Mouse (Mus musculus): ENCODE results near the gene Ablim1. TPM values are rescaled to one million over a fixed set of nuclear protein-coding genes. Genes with fewer than 3 reads are reported as not detected.

Ablim1 gene
- total RNA-seq, 4 experiments from 2014 or later: 80.6 to 97.1 (median 86.4) TPM

DNA sequence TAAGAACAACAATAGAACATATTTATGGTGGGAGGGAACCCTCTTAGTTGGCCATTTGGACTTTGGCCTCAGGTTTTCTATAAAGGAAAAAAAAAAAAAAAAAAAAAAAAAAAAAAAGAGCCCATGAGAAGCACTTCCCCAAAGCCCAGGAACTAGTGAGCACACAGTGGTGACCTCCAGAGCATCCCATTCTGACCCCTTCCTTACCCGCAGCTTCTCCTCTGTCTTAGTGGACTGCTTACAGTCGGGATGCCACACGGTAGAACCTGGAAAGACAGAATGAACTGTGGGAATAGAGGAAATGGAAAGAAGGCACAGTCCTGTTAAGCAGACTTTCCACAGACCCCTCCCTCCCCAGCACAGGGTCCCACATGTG, 235.1 kb downstream of the Ablim1 start:
- no peak for DNase-seq (ENCODE audit: low spot score in 2 of 2)

DNA sequence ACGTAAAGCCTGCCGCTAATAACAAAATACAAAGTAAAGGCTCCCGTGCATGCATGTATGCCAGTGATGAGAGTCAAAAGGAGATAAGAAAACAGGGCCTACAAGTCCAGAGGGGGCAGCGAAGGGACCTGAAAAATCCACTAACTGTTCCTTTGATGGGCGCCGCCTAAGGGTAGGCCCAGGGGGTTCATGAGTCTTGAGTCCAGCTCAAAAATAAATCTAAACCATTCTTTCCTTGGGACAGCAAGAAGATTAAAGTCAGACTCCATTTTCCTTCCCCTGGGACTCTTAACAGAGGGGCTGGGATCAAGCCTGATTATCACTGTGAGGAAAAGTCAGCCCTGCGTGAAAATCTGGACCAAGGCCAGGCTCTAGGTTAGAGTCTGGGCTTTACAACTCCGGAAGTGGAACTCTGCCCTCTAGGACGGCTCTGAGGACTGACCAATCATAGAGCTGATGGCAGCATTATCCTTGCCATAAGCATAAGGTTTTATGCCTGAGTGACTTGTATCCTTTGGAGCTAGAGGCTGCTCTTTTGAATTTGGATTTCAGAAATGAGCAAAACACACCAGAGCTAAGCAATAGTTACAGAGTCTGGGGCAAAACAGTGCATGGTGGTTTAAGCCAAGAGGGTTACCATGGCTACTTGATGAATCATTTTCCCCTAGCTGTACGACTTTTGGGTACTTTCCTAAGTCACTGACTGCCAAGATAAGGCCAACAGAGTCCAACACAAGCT, 235.7 kb downstream of the Ablim1 start:
- DNase-seq (ENCODE audit: low spot score in 2 of 2): peak in 1 of 2 experiments; percentile 32

DNA sequence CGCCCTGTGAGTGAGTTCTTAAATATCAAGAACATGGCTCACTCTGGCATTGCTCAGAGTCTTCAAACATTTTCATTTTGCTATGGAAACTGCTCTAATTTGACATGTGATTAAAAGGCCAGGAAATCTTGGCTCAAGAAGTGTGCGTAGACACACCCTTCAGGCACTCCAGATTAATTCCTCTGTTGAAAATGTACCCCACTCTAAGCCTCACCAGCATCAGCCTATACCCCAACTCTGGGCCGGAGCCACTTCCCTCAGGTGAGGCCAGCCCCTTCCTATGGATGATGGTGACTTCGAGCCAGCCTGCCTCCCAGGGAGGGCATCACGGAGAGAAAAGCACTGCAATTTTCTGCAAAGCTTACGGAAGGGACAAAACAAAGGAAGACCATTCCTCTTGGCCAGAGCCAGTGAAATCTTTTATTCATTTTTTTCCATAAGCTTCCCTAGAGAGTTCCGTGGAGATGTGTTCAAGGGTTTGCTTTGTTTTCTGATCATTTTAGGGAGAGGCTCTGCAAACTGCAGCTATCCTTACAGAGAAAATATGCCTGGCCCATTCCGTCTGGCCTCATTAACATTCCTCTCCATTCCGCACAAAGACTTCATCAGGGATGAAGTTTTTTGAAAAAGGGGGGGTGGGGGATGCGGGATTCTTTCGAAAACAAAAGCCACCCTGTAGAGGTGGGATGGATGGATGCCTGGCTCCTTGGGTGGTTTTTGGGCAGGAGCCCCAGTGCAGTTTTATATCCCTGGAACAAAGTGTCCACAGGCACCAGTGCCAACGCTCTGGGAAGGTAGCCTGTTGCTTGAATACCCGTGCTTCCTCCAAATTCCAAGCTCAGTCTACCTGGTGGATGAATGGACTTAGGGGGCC, 236.7 kb downstream of the Ablim1 start:
- DNase-seq (ENCODE audit: low spot score in 2 of 2): no peak

DNA sequence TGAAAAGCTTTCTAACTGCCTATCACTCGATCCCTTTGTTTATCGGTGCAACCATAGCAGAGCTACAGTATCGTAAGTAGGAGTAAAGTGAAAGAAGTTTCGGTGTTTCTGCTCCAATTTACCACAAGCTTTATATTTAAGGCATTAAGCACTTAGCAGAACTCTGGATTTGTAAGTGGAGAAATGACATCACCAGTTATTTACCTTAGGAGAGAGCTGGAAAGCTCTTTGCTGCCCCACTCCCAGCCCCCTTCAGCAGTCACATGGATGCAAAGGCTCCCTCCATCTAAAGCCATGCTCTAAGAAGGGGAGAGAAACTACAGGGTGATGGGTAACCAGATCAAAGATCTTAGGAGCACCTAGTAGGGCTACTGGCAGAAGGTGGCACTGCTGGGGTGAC, 241.3 kb downstream of the Ablim1 start:
- no peak for DNase-seq (ENCODE audit: low spot score in 2 of 2)

DNA sequence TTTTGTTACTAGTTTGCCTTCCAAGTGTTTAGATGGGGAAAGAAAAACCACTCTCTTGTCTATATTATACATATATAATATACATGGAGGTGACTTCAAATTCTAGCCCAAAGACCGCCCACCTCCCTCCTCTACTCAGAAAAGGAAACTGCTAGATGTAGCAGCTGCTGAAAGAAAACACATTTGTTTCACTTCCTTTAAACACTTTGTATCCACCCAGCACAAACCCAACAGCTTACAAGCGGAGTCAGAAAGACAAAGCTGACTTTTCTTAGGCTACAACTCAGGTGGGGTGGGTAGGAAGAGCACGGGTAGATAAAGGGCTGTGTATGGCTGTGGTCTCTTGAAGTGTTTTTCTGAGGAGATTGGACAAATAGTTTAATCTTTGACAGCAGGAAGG, 242.0 kb downstream of the Ablim1 start:
- DNase-seq (ENCODE audit: low spot score in 2 of 2): no peak

DNA sequence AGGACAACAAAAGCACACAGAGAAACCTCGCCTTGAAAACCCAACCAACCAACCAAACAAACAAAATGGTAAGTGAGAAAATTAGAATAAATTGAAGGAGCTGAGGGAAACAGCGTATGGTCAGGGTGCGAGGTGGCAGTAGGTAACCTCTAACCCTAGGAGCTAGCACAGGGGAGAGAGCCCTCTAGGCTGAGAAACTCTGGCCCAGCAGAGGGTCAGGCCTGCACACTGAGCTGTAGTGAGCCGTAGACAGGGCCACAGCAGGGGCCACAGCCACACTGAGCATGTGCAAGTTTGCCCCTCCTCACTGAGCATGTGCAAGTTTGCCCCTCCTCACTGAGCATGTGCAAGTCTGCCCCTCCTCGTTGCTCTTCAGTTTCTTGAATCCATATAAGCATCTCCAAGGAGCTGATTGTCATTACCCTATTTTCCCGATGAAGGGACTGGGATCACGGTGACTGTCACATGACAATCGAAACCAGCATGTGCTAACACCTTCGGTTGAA, 247.6 kb downstream of the Ablim1 start:
- no peak for DNase-seq (ENCODE audit: low spot score in 2 of 2)

DNA sequence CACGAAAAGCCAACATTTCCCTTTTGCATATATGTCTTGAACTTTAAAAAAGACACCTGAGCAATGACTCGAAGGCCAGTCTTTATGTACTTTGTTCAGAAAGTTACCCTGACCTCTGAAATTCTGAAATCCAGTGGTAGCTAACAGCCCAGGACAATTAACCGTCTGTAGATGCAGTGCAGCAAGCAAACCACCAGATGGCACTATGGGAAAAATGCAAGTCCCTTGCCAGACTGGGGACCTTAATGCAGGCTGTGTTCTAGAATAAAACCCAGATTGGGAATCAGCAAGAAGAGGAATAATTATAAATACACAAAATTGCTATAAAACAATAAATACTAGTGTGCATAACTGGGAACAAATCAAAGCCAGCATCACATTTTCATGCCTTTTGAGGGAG, 248.4 kb downstream of the Ablim1 start:
- peak; percentile 53 to 76 for DNase-seq (ENCODE audit: low spot score in 2 of 2)

DNA sequence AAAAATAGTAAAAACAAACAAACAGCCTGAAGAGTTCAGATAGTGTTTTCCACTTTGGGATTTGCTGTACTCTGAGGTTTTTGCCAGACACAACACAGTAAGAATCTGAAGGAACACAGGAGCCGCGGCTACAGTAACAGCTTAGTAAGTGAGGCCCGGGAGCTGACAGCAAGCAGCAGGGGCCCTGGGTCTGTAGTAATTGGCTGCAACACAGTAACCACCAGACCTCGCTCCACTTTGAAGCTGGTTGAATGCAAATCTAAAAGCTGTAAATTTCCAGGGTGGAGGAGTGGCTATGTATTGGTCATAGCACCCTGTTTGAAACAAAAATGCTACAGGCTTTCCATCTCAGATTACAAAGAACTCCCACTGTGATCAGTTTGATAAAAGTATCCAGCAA, 252.0 kb downstream of the Ablim1 start:
- DNase-seq (ENCODE audit: low spot score in 2 of 2): no peak

DNA sequence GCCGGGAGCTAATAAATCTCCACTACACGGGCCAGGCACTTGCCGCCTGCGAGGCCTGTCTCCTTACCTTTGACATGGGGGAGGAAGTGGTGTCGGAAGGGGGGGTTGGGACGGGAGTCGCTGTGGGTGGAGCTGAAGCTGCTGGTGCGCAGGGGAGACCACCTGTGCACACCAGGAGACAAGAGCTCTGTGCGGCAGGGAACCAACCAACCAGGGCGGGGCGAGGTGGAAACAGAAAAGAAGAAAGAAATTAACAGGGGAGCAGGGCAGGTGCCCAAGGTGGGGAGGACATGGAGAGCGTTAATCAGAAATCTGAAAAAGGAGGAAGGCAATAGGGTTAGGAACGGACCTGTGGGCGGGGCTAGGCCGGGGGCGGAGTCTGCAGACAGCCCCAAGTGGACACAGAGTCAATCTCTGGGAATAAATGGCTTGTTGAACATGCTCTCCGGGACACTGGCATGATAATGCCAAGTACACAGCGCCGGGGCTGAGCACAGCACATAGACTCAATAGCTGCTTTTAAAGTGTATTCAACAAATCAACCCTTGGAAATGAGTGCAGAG, 255.6 kb downstream of the Ablim1 start:
- no peak for DNase-seq (ENCODE audit: low spot score in 2 of 2)

DNA sequence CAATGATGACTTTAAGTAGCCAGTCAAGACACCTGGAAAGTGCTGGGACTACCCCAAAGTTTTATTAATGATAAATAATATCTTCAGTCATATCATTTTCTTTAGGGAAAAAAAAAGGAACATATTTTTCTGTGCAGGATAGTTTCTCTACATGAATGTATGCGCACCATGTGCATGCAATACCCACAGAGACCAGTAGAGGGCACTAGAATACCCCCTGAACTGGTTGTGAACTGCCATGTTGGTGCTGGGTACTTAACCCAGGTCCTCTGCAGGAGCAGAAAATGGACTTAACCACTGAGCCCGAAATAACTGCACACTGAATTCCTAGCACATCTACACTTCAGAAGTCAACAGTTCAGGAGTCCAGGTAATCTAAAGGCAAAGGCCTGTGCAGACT, 257.2 kb downstream of the Ablim1 start:
- DNase-seq (ENCODE audit: low spot score in 2 of 2): no peak

DNA sequence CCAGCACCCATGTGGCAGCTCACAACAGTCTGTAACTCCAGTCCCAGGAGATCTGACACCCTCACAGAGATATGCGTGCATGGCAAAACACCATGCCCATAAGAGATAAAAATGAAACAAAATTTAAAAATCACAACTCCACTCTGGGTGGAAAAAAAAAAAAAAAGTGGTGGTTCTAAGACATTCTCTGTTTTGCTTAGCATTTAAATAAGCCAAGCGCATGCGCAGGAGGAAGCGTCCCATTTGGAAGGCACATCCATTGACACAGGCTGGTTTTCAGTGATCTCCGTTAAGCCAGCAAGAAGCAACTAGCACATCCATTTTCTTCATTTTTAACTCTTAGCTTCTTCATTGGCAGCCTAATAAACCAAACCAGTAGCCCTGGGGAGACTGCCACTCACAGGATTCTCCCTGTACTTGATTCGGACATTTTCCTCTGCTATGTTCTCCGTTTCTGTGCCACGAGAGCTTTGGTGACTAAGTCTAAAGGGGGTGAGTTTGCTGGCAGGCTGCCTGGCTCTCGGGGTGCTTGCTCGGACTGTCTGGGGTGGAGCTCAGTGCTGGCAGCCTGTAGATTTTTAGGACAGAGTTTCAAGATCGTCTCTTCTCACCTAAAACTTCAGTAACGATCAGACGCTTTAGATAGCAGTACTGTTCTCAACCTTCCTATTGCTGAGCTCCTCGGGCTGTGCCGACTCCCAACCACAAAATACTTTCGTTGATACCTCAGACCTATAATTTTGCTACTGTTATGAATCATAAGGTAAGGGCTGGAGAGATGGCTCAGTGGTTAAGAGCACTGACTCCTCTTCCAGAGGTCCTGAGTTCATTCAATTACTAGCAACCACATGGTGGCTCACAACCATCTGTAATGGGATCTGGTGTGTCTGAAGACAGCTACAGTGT, 259.3 kb downstream of the Ablim1 start:
- no peak for DNase-seq (ENCODE audit: low spot score in 2 of 2)

DNA sequence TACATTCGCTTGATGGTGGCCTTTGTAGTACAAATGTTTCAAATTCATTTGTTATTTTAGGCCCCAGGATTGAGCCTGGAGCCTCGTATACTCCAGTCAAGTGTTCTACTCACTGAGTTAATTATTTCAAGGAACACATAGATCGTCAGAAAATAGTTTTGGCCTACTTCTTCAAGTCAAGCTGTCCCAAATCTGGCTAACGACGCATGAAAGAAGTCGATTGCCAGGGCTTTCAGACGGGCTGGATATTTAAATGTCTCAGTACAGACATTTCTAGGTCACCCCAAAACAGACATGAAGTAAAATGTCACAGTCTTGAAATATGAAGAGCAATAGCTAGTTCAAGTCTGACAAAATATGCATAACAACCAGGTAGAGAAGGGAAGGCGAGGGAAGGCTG, 261.8 kb downstream of the Ablim1 start:
- DNase-seq (ENCODE audit: low spot score in 2 of 2): no peak

DNA sequence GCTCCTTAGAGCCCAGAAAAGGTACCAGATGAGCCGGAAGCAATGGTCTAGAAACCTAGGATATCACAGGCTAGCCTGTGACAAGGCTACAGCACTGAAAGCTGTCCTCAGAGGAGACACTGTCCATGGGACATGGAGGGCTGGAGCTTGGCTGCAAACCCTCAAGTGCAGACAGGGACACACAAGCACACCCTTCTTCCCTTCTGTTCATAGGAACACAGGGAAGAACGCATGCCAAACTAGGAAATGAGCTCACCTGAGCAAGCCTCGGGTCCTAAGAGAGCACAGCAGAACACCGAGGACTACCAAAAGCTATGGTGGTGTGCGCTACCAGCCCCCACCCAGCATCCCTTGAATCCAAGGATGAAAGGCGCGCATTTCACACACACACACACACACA, 262.7 kb downstream of the Ablim1 start:
- DNase-seq (ENCODE audit: low spot score in 2 of 2): no peak

DNA sequence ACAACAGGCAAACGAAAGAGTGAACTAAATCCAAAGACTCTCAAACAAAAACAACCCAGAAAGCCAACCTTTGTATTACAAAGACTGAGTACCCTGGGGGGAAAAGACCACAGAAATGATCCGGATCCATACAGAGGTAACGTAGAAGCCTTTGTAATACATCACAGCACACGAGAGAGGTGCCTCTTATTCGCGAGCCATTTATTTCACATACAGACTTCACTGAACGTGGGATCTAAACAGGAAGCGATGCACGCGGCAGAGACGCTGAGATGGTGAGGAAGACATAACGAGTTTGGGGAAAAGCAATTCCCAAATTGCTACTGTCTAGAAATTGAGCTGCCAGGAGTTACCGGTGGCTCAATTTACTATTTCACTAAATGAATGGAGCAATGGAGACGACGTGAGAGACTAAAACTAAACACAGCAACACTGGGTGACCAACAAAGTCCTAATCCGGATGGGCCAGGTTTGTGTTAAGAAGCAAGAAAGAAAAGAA, 265.1 kb downstream of the Ablim1 start:
- DNase-seq (ENCODE audit: low spot score in 2 of 2): no peak

DNA sequence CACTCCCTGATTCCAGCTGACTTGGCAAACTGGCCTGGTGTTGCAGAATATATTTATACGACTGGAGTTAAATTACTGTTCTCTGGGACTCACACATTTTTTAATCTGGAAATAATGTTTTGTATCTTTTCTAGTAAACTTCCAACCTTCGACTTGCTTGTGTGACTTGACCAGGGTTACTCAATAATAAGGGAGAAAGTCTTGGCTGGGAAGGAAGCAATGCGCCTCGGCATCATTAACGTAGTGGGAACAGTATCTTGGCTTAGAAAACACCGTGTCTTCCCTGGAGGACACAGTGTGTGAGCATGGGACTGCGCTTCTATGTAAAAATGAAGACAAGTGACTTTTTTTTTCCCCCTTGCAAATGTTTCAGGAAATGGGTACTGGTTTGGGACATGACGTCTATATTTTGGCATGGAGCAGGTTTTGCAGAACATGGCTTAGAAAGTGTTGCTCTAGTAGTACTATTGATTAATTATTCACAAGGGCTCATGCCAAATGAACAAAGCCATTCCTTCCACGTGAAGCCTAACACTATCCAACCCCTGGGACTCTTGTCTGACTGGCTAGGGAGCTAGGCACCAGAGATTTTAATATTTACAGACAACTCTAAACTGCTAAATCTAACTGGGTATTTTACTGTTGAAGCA, 266.9 kb downstream of the Ablim1 start:
- no peak for DNase-seq (ENCODE audit: low spot score in 2 of 2)

DNA sequence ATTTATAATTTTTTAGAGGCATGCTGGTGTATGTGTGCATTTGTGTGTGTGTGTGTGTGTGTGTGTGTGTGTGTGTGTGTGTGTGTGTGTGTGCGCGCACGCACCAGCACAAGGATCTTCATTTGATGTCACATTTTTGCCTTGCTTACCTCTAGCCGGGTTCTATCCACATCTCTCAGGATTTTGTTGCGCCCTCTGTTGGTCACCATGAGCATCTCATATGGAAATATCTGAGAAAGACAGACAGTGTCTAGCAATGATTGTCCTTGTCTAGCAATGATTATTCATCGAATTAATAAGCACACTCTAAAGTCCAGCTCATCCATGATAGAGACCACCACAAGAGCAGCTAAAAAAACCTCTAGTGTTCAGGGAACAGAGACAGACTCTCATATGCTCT, 275.5 kb downstream of the Ablim1 start:
- no peak for DNase-seq (ENCODE audit: low spot score in 2 of 2)

DNA sequence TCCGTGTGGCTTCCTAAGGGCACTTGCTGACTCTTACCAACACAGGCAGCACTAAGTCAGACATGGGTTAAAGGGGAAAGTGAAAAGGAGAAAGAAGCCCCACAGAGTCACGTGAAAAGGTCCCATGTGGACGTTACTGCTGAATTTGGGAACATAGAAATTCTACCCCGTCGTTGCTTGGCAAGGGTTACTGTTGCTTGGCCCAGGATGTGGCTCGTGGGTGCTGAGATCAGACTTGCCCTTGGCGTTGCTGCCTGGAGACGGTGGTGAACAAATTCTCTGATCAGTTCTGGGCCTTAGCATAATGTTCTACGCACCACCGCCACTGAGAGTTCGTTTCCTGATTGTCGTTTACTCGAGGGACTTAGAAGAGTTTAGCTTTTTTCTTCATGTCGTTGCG, 277.9 kb downstream of the Ablim1 start:
- no peak for DNase-seq (ENCODE audit: low spot score in 2 of 2)

DNA sequence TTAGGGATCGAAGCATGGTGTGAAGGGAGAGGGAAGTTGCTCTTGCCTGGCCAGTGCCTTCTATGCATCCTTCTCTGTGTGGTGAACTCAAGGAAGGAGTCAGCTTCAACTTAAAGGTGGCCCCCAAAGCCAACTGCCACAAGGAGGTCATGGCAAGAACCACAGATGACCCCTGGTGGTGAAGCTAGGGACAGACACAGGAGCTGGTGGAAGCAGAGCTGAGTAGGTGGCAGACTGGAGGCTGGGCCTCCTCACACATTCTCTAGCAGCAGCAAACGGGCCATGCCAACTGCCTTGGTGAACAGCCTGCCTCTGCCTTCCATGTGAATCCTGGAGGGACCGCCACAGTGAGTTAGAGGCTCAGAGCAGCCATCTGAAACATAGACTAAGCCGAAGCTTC, 283.1 kb downstream of the Ablim1 start:
- peak; percentile 53 to 62 for DNase-seq (ENCODE audit: low spot score in 2 of 2)

DNA sequence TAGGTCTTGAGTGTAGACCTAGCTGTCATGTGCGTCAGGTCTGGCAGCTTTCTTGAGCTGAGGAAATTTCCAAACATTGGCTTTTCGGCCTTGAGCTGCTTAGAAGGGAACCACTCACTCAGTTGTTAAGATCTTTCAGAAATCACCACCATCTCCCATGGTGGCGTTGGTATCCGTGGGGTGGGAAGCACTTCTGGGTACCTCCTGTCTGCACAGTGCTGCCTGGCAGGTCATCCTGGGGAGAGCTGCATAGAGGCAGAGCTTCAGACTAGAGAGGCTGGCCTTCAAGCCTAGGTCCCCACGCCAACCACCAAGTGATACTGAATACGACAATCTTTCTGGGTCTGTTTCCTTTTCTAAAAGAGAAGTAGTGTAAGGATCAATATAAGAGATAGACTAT, 285.3 kb downstream of the Ablim1 start:
- DNase-seq (ENCODE audit: low spot score in 2 of 2): no peak

DNA sequence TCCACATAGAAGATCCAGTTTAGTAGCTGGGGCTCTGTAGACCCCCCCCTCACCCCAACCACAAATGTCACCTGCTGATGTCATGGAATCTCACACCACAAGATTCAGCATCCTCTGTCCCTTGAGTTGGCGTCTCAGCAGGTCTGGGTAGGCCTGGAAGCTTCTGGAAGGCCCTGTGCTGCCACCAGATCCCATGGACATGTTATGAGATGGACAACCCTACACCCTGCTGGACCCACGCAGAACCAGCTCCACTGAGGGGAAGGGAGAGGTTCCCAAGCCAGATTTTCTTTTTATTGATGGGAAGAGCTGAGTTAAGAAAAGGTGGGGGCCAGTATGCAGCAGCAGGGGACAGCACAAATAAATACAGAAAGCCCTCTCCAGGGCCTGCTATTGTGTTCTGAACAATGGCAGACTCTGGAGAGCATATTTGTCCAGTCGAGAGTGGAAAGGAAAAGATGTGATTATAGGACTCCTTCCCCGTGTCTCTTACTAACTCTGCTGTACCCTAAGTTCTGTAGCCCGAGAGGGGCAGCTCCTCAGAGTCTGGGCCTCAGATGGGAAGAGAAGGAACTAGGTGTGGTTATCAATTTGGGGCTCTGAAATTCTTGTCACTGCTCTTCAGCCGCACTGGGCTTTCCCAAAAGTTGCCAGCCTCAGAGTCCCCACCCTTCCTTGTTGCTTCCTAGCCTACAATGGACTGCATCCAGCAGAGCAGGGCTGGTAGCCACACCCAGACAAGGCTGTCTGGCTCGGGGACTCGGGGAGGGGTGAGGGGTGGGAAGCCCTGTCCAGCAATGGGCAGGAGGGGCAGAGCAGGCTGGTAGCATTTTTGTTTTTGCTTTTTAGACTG, 286.2 kb downstream of the Ablim1 start:
- no peak for DNase-seq (ENCODE audit: low spot score in 2 of 2)
